Mouse (Mus musculus): ENCODE measurements around the gene Tm7sf2. TPM values are rescaled to one million over a fixed set of nuclear protein-coding genes. Genes with fewer than 3 reads are reported as not detected.

Gene Tm7sf2
- total RNA-seq, 2 experiments from 2014 or later, result 69.0 to 71.2 TPM

- peak; percentile 28 for DNase-seq
- intact Hi-C loops (cut with DNase I), result loop anchor here (5.0 kb wide), 1 partner anchor 38 kb away; no protein-coding TSS in a partner anchor
Observed at GRCm38 (mm10) chr19:6014991-6015510, 53.1 kb downstream of the Tm7sf2 start.

GRCm38 (mm10) chr19:6013691-6014090 lies 54.5 kb downstream of the Tm7sf2 start:
- intact Hi-C loops (cut with DNase I), result no loop called here

More at GRCm38 (mm10) chr19:6013691-6014090, 54.5 kb downstream of the Tm7sf2 start:
- DNase-seq, result no peak

Small RNA genes lying within 50 kb of the gene (microRNA-seq; reads per million reads assigned to microRNA genes)
- gene Mir6988, result 2.7 reads per million

Other genes starting within 250 kb of the Tm7sf2 start
- 10 to 100 TPM; 12.1 to 13.4 TPM for gene Frmd8, start 193.1 kb downstream of the Tm7sf2 start, total RNA-seq (2021)
- 1 to 10 TPM; 1.4 to 2.0 TPM for gene Slc25a45, start 190.6 kb downstream of the Tm7sf2 start, total RNA-seq (2021)
- gene Tigd3, start 174.2 kb downstream of the Tm7sf2 start, total RNA-seq (2021), result 10 to 100 TPM; 10.2 to 11.7 TPM
- gene Dpf2, start 155.4 kb downstream of the Tm7sf2 start, total RNA-seq (2021), result 10 to 100 TPM; 76.1 to 84.1 TPM
- 10 to 100 TPM; 11.2 to 14.2 TPM for gene Cdc42ep2, start 143.6 kb downstream of the Tm7sf2 start, total RNA-seq (2021)
- 10 to 100 TPM; 14.3 to 16.4 TPM for gene Pola2, start 104.2 kb downstream of the Tm7sf2 start, total RNA-seq (2021)
- gene Slc22a20, start 82.2 kb downstream of the Tm7sf2 start, total RNA-seq (2021), result not detected
- gene Capn1, start 52.5 kb downstream of the Tm7sf2 start, total RNA-seq (2021), result 10 to 100 TPM; 12.1 to 14.2 TPM
- gene Syvn1, start 21.8 kb downstream of the Tm7sf2 start, total RNA-seq (2021), result 10 to 100 TPM; 38.6 to 39.4 TPM
- 10 to 100 TPM; 41.2 to 41.4 TPM for gene Mrpl49, start 10.6 kb downstream of the Tm7sf2 start, total RNA-seq (2021)
- 100 to 1,000 TPM; 874 to 875 TPM for gene Fau, start 10.5 kb downstream of the Tm7sf2 start, total RNA-seq (2021)
- gene Znhit2, start 7.2 kb downstream of the Tm7sf2 start, total RNA-seq (2021), result 10 to 100 TPM; 25.1 to 27.5 TPM
- gene Vps51, start 8.9 kb upstream of the Tm7sf2 start, total RNA-seq (2021), result 10 to 100 TPM; 96.6 to 96.8 TPM
- not detected for gene Tmem262, start 11.7 kb upstream of the Tm7sf2 start, total RNA-seq (2021)
- gene Gm28374, start 13.9 kb upstream of the Tm7sf2 start, total RNA-seq (2021), result 1 to 10 TPM; 1.1 TPM
- 10 to 100 TPM; 50.9 to 51.5 TPM for gene Zfpl1, start 16.6 kb upstream of the Tm7sf2 start, total RNA-seq (2021)
- 1 to 10 TPM; 1.5 to 3.0 TPM for gene Cdca5, start 16.6 kb upstream of the Tm7sf2 start, total RNA-seq (2021)
- not detected for gene AC131692.1, start 26.0 kb upstream of the Tm7sf2 start, total RNA-seq (2021)
- gene Naaladl1, start 37.4 kb upstream of the Tm7sf2 start, total RNA-seq (2021), result under 1 TPM; 0.14 to 0.32 TPM
- 10 to 100 TPM; 25.4 to 25.9 TPM for gene Sac3d1, start 50.3 kb upstream of the Tm7sf2 start, total RNA-seq (2021)
- gene Snx15, start 59.9 kb upstream of the Tm7sf2 start, total RNA-seq (2021), result 10 to 100 TPM; 36.0 to 41.2 TPM
- gene Batf2, start 72.6 kb upstream of the Tm7sf2 start, total RNA-seq (2021), result not detected
- gene Arl2, start 73.2 kb upstream of the Tm7sf2 start, total RNA-seq (2021), result 10 to 100 TPM; 54.3 to 62.5 TPM
- gene Majin, start 116.0 kb upstream of the Tm7sf2 start, total RNA-seq (2021), result not detected
- not detected for gene Gpha2, start 158.0 kb upstream of the Tm7sf2 start, total RNA-seq (2021)
- 100 to 1,000 TPM; 189 to 193 TPM for gene Ppp2r5b, start 167.5 kb upstream of the Tm7sf2 start, total RNA-seq (2021)
- gene Atg2a, start 173.3 kb upstream of the Tm7sf2 start, total RNA-seq (2021), result 10 to 100 TPM; 29.3 to 29.7 TPM
- gene Ehd1, start 208.4 kb upstream of the Tm7sf2 start, total RNA-seq (2021), result 10 to 100 TPM; 87.1 to 87.7 TPM
- gene Cdc42bpg, start 238.1 kb upstream of the Tm7sf2 start, total RNA-seq (2021), result 1 to 10 TPM; 5.0 to 5.7 TPM